In the genomic region with DNA sequence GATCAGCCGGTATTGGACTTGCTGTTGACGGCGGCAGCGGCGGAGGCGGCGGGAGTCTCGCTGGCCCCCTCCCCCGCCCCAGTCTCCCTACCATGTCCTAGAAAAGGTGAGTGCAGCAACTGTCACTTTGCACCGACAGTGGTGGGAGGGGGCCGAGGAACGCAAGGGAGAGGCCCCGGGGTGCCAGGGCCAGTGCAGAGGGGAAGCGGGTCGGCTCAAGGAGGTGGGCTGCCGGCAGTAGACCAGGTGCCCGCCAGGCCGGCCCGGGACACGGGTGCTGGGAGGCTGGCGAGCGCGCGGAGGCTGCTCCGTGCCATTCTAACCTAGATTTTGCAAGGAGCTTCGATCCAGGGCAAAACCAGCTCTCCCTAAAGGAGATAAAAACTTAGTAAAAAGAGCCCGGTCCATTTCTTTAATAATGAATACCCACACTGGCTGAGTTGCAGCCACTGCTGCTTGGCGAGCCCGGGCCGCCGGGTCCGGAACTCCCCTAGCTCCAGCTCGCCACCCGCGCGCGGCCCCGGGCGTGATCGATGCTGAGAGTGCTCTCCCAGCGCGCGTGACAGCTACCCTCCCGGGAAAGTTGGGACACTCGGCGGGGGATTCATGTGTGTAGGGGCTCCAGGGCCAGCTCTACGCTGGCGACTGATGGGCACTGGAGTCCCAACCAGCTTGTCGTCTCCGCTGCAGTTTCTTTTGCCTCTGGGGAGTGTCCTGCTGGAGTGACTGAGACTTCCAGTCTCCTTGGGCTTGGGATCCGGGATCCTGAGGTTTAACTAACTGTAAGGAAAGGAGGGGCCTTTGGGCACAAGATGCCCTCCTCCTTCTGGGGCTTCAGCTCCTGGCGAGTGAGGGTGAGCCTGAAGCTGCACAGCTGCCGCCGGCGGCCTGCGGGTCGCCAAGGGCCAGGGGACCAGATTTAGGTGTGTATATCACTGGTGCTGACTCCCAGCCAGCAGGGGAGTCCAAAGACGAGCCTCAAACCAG, we compare ENCODE assay signal across 8 mouse cellular contexts. TPM values are rescaled to one million over a fixed set of nuclear protein-coding genes. Genes with fewer than 3 reads are reported as not detected.
A peak's percentile ranks its signal among the peaks of the same experiment; 100 is the strongest.
DNase-seq lines count a peak whose midpoint lies in the region; ATAC-seq and TF ChIP-seq lines count a peak whose summit lies in the region.

No protein-coding gene starts in this region.

- peak overlapping the region; percentile 85 for H3K4me3 ChIP-seq in testis, adult 2 months (ENCODE audit: control insufficient read depth, low read depth, low read length)
- H3K4me3 ChIP-seq in embryonic facial prominence, embryonic 11.5 days (ENCODE audit: low read depth, low read length) = peak overlapping the region; percentile 59
- H3K4me3 ChIP-seq in limb, embryonic 13.5 days = peak overlapping the region; percentile 65

- no peaks in the 10 kb centered on the region for H3K27me3 ChIP-seq in testis, adult 2 months (ENCODE audit: control insufficient read depth, insufficient read depth, low read length)
- H3K27me3 ChIP-seq in embryonic facial prominence, embryonic 11.5 days (ENCODE audit: control insufficient read depth, insufficient read depth, low read length) = peaks cover 33% of the 10 kb centered on the region
- H3K27me3 ChIP-seq in limb, embryonic 13.5 days = peaks cover 75% of the 10 kb centered on the region

- WGBS in embryonic facial prominence, embryonic 11.5 days = under 1% methylated on average over 58 of the region's 58 CpGs
- under 1% methylated on average over 58 of the region's 58 CpGs for WGBS in limb, embryonic 13.5 days

- DNase-seq in testis, postnatal 14 days (ENCODE audit: low spot score) = no peak
- peak; percentile 29 for DNase-seq in embryonic facial prominence, embryonic 11.5 days (ENCODE audit: low spot score)
- peak; percentile 56 to 67 for DNase-seq in heart, adult 9 months (ENCODE audit: low spot score in 2 of 2)
- peak; percentile 38 to 49 for DNase-seq in kidney, adult 8-10 months
- DNase-seq in neural tube, embryonic 10.5 days (ENCODE audit: extremely low spot score, low spot score) = peak; percentile 76
- peak; percentile 20 for DNase-seq in urinary bladder, postnatal 10 days (ENCODE audit: low spot score)

- H3K4me2 ChIP-seq in embryonic facial prominence, embryonic 11.5 days (ENCODE audit: low read depth, low read length) = peak overlapping the region; percentile 97
- H3K4me2 ChIP-seq in limb, embryonic 13.5 days (replicated peaks) = peak overlapping the region; percentile 99

- H3K27ac ChIP-seq in testis, adult 2 months (ENCODE audit: control insufficient read depth, insufficient read depth, low read depth, low read length) = no peak overlapping the region
- H3K27ac ChIP-seq in embryonic facial prominence, embryonic 11.5 days (replicated peaks; ENCODE audit: low read depth, low read length) = no peak overlapping the region
- no peak overlapping the region for H3K27ac ChIP-seq in limb, embryonic 13.5 days

- peaks cover 22% of the 10 kb centered on the region for H3K4me1 ChIP-seq in testis, adult 2 months (ENCODE audit: control insufficient read depth, insufficient read depth, low read length)
- no peaks in the 10 kb centered on the region; the same call in 1 of the 2 replicates for H3K4me1 ChIP-seq in embryonic facial prominence, embryonic 11.5 days (ENCODE audit: control insufficient read depth, insufficient read depth, low read length)
- H3K4me1 ChIP-seq in limb, embryonic 13.5 days = peaks cover 24% of the 10 kb centered on the region

- H3K9me3 ChIP-seq in embryonic facial prominence, embryonic 11.5 days (replicated peaks; ENCODE audit: control insufficient read depth, low read length) = no peaks in the 10 kb centered on the region
- no peaks in the 10 kb centered on the region for H3K9me3 ChIP-seq in limb, embryonic 13.5 days

- TF ChIP-seq POLR2A in testis, adult 2 months (IDR thresholded peaks at IDR 0.05; ENCODE audit: control insufficient read depth, low read depth, low read length) = no peak

- H3K9ac ChIP-seq in embryonic facial prominence, embryonic 11.5 days (replicated peaks; ENCODE audit: low read length) = peak overlapping the region; percentile 22; the same call in 1 of the 2 replicates
- peak overlapping the region; percentile 65 for H3K9ac ChIP-seq in limb, embryonic 13.5 days

- no peaks in the 10 kb centered on the region for H3K36me3 ChIP-seq in testis, adult 2 months (ENCODE audit: control insufficient read depth, insufficient read depth, low read length)
- H3K36me3 ChIP-seq in embryonic facial prominence, embryonic 11.5 days (replicated peaks; ENCODE audit: control insufficient read depth, insufficient read depth, low read depth, low read length) = no peaks in the 10 kb centered on the region
- H3K36me3 ChIP-seq in limb, embryonic 13.5 days = no peaks in the 10 kb centered on the region

- no peak for ATAC-seq in embryonic facial prominence, embryonic 11.5 days (replicated peaks; ENCODE audit: insufficient number of reproducible peaks, low FRiP score, low TSS enrichment, low read depth)
- ATAC-seq in limb, embryonic 13.5 days (ENCODE audit: low FRiP score, low read depth) = no peak

- TF ChIP-seq CTCF in testis, adult 2 months (IDR thresholded peaks at IDR 0.05; ENCODE audit: control insufficient read depth, insufficient read depth, insufficient replicate concordance, low read depth, low read length) = no peak

RNA-seq across cellular contexts. Expression of gene Nr3c2, which starts 1.2 kb away (rescaled TPM):
- 3.7 and 4.0 TPM in 2 replicates for polyA plus RNA-seq in testis, adult 2 months (2012; rRNA removed)
- polyA plus RNA-seq in embryonic facial prominence, embryonic 11.5 days (2014; fragmentation: Nextera tagmentation; extraction: Ambion mirVana) = 0.58 and 0.61 TPM in 2 replicates
- polyA plus RNA-seq in limb, embryonic 13.5 days (2015; fragmentation: Nextera tagmentation; extraction: Ambion mirVana) = 4.7 and 5.3 TPM in 2 replicates
